Mouse (Mus musculus): Measurements from ENCODE around the gene Fbrsl1. TPM values are rescaled to one million over a fixed set of nuclear protein-coding genes. Genes with fewer than 3 reads are reported as not detected.

Gene Fbrsl1
- 159 TPM for total RNA-seq (2023)

DNA sequence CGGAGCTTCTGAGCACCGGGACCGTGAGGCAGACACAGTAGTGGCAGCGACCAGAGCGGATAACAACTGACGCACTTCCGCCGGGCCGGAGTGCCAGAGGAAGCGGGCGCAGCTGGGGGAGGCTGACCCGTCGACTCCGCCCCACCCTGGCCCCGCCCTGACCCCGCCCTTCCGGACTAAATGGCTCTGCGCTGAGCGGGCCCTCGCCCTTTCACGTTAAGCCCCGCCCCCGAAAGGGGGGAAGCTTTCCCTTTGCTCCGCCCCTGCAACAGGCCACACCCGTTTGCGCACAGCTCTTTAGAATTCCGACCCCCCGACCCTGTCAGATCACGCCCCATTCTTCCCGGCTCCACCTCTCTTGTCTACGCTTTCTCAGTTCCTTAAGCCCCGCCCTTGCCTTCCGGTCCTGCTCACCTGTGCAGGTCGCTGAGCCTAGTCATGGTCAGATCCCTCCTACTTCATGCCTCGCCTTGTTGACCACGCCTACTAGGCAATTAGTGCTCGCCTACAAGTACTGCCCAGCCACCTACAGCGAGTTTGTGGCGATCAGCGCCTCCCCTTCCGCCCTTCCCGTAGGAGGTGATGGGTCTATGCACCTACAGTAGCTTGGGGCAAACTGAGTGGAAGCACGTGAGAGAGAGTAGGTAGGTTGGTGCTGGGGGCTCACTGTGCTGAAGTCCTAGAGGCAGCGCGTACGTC lies at the start of gene Fbrsl1:
Gene Fbrsl1 (minus strand): TSS at position 68 of the 699 bp plus-strand sequence.

DNA sequence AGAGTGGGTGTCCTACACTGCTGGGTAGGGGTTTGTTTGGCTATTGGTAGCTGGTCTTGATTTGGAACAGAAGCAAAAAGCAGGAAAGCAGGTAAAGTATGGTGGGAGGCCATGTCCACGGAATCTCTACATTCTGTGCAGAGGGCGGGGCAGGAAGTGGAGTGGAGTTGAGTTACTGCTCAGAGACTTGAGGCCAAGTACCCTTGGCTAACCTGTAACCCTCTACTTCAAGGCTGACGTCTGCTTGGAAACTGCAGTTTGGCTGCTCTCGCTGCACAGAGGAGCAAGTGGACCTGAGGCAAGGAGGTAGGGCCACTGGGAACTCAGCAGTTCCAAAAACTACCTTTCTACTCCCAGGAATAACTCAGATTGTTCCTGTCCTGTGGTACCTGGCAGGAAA lies 103.8 kb downstream of the Fbrsl1 start, which contains the start of gene Lrcol1:
Gene Lrcol1 (plus strand): TSS at position 207 of the 400 bp plus-strand sequence.

DNA sequence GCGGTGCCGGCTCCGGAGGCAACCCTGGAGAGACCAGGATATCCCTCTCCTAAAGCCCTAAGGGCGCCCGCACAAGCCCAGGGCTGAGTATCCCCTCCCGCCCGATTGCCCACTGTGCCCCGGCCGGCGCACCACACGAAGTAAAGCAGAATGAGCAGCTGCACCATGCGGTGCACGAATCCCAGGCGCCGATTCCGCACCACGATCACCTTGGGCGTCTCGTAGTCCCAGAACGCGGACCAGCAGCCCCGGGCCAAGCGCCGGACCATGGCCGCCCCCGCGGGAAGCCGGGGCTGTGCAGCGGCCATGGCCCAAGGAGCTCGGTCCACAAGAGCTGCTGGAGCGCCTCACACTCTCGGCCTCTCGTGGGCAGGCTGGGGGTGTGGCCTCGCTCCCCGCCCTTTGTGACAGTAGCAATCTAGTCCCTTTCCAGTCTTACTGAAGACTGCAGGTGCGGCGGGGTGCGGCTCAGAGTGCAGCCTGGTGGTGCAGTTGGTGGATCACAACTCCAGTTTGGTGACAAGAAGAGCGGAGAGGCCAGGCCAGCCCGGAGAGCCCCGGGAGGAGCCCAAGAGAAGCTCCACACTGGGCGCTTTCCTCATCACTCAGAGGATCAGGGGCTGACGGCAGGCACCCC lies 105.5 kb downstream of the Fbrsl1 start, which contains the start of gene P2rx2:
Gene P2rx2 (minus strand): TSS at position 565 of the 637 bp plus-strand sequence.

Other genes with a start within 250 kb of the Fbrsl1 start
- 61.2 TPM for gene Ankle2, start 217.5 kb downstream of the Fbrsl1 start, total RNA-seq (2023)
- 43.3 TPM for gene Pgam5, start 178.6 kb downstream of the Fbrsl1 start, total RNA-seq (2023)
- 1.2 TPM for gene Pxmp2, start 162.3 kb downstream of the Fbrsl1 start, total RNA-seq (2023)
- gene Pole, start 162.2 kb downstream of the Fbrsl1 start, total RNA-seq (2023) = 9.4 TPM
- 0.40 TPM for gene P2rx2, start 105.3 kb downstream of the Fbrsl1 start, total RNA-seq (2023)
- gene Lrcol1, start 103.8 kb downstream of the Fbrsl1 start, total RNA-seq (2023) = not detected
- gene Galnt9, start 95.9 kb upstream of the Fbrsl1 start, total RNA-seq (2023) = 6.8 TPM
- gene Noc4l, start 204.9 kb upstream of the Fbrsl1 start, total RNA-seq (2023) = 59.9 TPM
- gene Ddx51, start 204.9 kb upstream of the Fbrsl1 start, total RNA-seq (2023) = 48.1 TPM

All from CD8-positive naive resting alpha-beta T cell, adult 57 days (primary cell).